Mouse (Mus musculus) MEL (cell line): ENCODE results near the gene Cldnd2.

Experiments
- CHD1 ChIP-seq: IDR thresholded peaks from 2 replicates; pipeline ENCODE4 v1.6.1; 2012; ENCODE audit warnings: low read depth, mild to moderate bottlenecking, inconsistent platforms, low read length, improper control_type of control experiment
- CHD2 ChIP-seq: IDR thresholded peaks from 2 replicates; pipeline ENCODE4 v1.6.1; 2011; ENCODE audit warnings: low read length, improper control_type of control experiment
- CTCF ChIP-seq, 3 experiments: IDR thresholded peaks in 2 of 3; conservative IDR thresholded peaks in 1 of 3; 2 replicates each; pipeline ENCODE4 v1.5.1; 2011 to 2012; ENCODE audit warnings: low read length in 3 of 3, low read depth in 2 of 3, mild to moderate bottlenecking in 2 of 3, improper control_type of control experiment in 1 of 3, inconsistent platforms in 1 of 3, mixed read lengths in 1 of 3, moderate library complexity in 1 of 3; ENCODE audit not compliant: control insufficient read depth in 1 of 3, insufficient read depth in 1 of 3, poor library complexity in 1 of 3, severe bottlenecking in 1 of 3
- EP300 ChIP-seq, 2 experiments: IDR thresholded peaks; 2 replicates each; pipeline ENCODE4 v1.6.1; 2011; ENCODE audit warnings: improper control_type of control experiment in 2 of 2, low read length in 2 of 2, low read depth in 1 of 2, mild to moderate bottlenecking in 1 of 2
- GABPA ChIP-seq: IDR thresholded peaks from 2 replicates; pipeline ENCODE4 v1.6.1; 2012; ENCODE audit warnings: low read depth, mild to moderate bottlenecking, inconsistent platforms, low read length, improper control_type of control experiment, moderate library complexity
- GATA1 ChIP-seq: IDR thresholded peaks from 2 replicates; pipeline ENCODE4 v1.6.1; 2011; ENCODE audit warnings: low read depth, low read length, improper control_type of control experiment
- JUND ChIP-seq: IDR thresholded peaks from 2 replicates; pipeline ENCODE4 v1.6.1; 2011; ENCODE audit warnings: low read depth, mild to moderate bottlenecking, improper control_type of control experiment, low read length
- MYB ChIP-seq: IDR thresholded peaks from 2 replicates; pipeline ENCODE4 v1.6.1; 2011; ENCODE audit warnings: mild to moderate bottlenecking, low read depth, low read length, improper control_type of control experiment
- POLR2A ChIP-seq, 2 experiments: IDR thresholded peaks; 2 replicates each; pipeline ENCODE4 v1.6.1; 2011 to 2012; ENCODE audit warnings: low read length in 2 of 2, mild to moderate bottlenecking in 2 of 2, control low read depth in 1 of 2, improper control_type of control experiment in 1 of 2, low read depth in 1 of 2, moderate library complexity in 1 of 2; ENCODE audit not compliant: control insufficient read depth in 1 of 2, insufficient read depth in 1 of 2, poor library complexity in 1 of 2
- POLR2AphosphoS5 ChIP-seq: IDR thresholded peaks from 2 replicates; pipeline ENCODE4 v1.6.1; 2012; ENCODE audit warnings: low read depth, borderline replicate concordance, mild to moderate bottlenecking, inconsistent platforms, low read length, moderate library complexity, mixed read lengths
- RAD21 ChIP-seq: IDR thresholded peaks from 2 replicates; pipeline ENCODE4 v1.6.1; 2011; ENCODE audit warnings: mild to moderate bottlenecking, low read depth, low read length, improper control_type of control experiment
- TCF12 ChIP-seq: IDR thresholded peaks from 2 replicates; pipeline ENCODE4 v1.6.1; 2014; ENCODE audit warnings: low read depth, mild to moderate bottlenecking, inconsistent platforms, low read length, improper control_type of control experiment, moderate library complexity
- USF2 ChIP-seq, 2 experiments: IDR thresholded peaks; 2 replicates each; pipeline ENCODE4 v1.6.1; 2011 to 2012; ENCODE audit warnings: improper control_type of control experiment in 2 of 2, low read length in 2 of 2, borderline replicate concordance in 1 of 2, inconsistent platforms in 1 of 2, low read depth in 1 of 2, mild to moderate bottlenecking in 1 of 2; ENCODE audit not compliant: insufficient read depth in 1 of 2

DNA sequence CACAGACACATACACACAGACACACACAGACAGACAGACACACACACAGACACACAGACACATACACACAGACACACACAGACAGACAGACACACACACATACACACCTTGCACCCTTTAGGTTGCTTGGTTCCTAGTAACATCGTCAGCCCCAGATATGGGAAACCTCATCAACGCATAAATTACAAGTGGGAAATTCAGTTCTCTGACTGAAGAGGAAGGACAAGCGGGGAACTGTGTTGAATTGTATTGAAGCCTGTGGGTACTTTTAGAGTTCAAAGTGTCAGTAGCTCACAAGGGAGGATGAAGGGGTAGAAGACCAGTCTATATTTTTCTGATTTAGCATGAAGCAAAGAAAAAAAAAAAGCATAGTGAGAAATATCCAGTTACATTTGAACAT is 33.0 kb upstream of the Cldnd2 start:
- TF ChIP-seq CTCF (IDR thresholded peaks at IDR 0.05 in 2 of 3, conservative IDR thresholded peaks at IDR 0.05 in 1 of 3; ENCODE audit: control insufficient read depth in 1 of 3, insufficient read depth in 1 of 3, low read depth in 2 of 3, low read length in 3 of 3, poor library complexity in 1 of 3, severe bottlenecking in 1 of 3) (no peak), GATA1 (no peak), RAD21 (no peak), POLR2AphosphoS5 (no peak), POLR2A (IDR thresholded peaks at IDR 0.05; ENCODE audit: control insufficient read depth in 1 of 2, insufficient read depth in 1 of 2, low read depth in 1 of 2, low read length in 2 of 2, poor library complexity in 1 of 2) (no peak), TCF12 (no peak), USF2 (IDR thresholded peaks at IDR 0.05; ENCODE audit: borderline replicate concordance in 1 of 2, insufficient read depth in 1 of 2, low read depth in 1 of 2, low read length in 2 of 2) (no peak), EP300 (IDR thresholded peaks at IDR 0.05; ENCODE audit: low read depth in 1 of 2, low read length in 2 of 2) (no peak), CHD1 (no peak), GABPA (no peak), JUND (no peak), CHD2 (no peak), MYB (no peak)
